9 mouse cellular contexts compared by ENCODE assay signal in the genomic region with DNA sequence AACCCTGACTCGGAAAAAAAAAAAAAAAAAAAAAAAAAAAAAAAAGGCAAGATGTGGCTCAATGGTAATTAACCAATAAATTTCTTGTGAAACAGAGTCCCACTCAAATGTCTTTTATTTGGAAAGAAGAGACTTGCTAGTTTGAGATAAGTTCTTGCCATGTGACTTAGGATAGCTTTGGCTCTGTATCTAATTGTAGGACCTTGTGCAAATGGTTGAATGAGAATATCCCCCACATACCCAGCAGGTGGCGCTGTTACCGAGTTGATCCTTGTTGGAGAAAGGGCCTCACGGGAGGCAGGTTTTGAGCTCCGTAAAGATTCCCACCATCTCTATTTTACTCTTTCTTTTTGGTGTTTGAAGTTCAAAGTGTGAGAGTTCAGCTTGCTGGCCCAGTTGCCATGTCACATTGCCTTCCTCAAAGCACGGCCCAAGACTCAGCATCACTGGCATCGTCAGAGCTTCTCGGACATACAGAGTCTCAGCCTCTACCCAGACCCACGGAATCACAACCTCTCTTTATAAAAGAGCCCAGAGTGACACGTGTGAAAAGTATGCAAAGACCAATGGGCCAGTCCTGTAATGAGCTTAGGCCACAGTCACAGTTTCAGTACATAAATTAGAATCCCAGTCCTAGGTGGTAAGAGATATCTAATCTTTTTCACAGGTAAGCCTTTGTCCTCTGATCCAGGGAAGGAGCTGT. TPM values are rescaled to one million over a fixed set of nuclear protein-coding genes. Genes with fewer than 3 reads are reported as not detected.
A peak's percentile ranks its signal among the peaks of the same experiment; 100 is the strongest.
DNase-seq lines count a peak whose midpoint lies in the region; ATAC-seq lines count a peak whose summit lies in the region.
"Had no signal": no experiment of that assay in that cellular context is flagged by ENCODE, and none has a peak within 500 bp of the region (broad histone marks: within the 10 kb centered on the region; RNA-seq: fewer than 3 reads in every experiment).

No protein-coding gene starts in this region.

- peak overlapping the region; percentile 50 for H3K4me2 ChIP-seq in heart, embryonic 12.5 days
- peak overlapping the region; percentile 40 for H3K4me2 ChIP-seq in kidney, embryonic 15.5 days
- H3K4me2 ChIP-seq: embryonic facial prominence, embryonic 12.5 days had no signal

- no peaks in the 10 kb centered on the region for H3K36me3 ChIP-seq in heart, embryonic 12.5 days
- H3K36me3 ChIP-seq in kidney, embryonic 15.5 days, result no peaks in the 10 kb centered on the region
- H3K36me3 ChIP-seq: embryonic facial prominence, embryonic 12.5 days had no signal

- 30% methylated on average over 10 of the region's 10 CpGs for WGBS in heart, embryonic 12.5 days
- WGBS in kidney, embryonic 15.5 days, result 37% methylated on average over 10 of the region's 10 CpGs

- DNase-seq in CD4-positive, CD25-positive, alpha-beta regulatory T cell, adult 2 months (ENCODE audit: low read depth, low spot score), result peak; percentile 88
- peak; percentile 5 for DNase-seq in fat pad, adult 2 months (ENCODE audit: extremely low read depth, low read depth, low spot score)
- peak; percentile 85 for DNase-seq in liver
- DNase-seq in monocyte, adult 2 months (ENCODE audit: low read depth in 1 of 2, low spot score in 2 of 2), result peak; percentile 75 to 85
- DNase-seq in spleen, postnatal 14 days (ENCODE audit: low spot score in 2 of 2), result peak; percentile 78 to 85

- no peaks in the 10 kb centered on the region; the same call in 1 of the 2 replicates for H3K4me1 ChIP-seq in brown adipose tissue, adult 24 weeks (ENCODE audit: control insufficient read depth, insufficient read depth, insufficient read length, low read length)
- H3K4me1 ChIP-seq in heart, embryonic 12.5 days (replicated peaks), result no peaks in the 10 kb centered on the region
- H3K4me1 ChIP-seq in kidney, embryonic 15.5 days, result peaks cover 6% of the 10 kb centered on the region; the same call in 1 of the 2 replicates
- H3K4me1 ChIP-seq: embryonic facial prominence, embryonic 12.5 days had no signal

- no peak overlapping the region for H3K9ac ChIP-seq in heart, embryonic 12.5 days
- H3K9ac ChIP-seq in kidney, embryonic 15.5 days, result no peak overlapping the region
- H3K9ac ChIP-seq: embryonic facial prominence, embryonic 12.5 days had no signal

- no peaks in the 10 kb centered on the region for H3K9me3 ChIP-seq in heart, embryonic 12.5 days (replicated peaks)
- H3K9me3 ChIP-seq in kidney, embryonic 15.5 days (replicated peaks), result no peaks in the 10 kb centered on the region
- H3K9me3 ChIP-seq: embryonic facial prominence, embryonic 12.5 days had no signal

- peaks cover 56% of the 10 kb centered on the region for H3K27me3 ChIP-seq in heart, embryonic 12.5 days (replicated peaks)
- H3K27me3 ChIP-seq in kidney, embryonic 15.5 days, result peaks cover 52% of the 10 kb centered on the region

- no peak overlapping the region for H3K27ac ChIP-seq in brown adipose tissue, adult 24 weeks (replicated peaks; ENCODE audit: low read depth, low read length)
- no peak overlapping the region for H3K27ac ChIP-seq in heart, embryonic 12.5 days (ENCODE audit: poor library complexity, severe bottlenecking)
- no peak overlapping the region for H3K27ac ChIP-seq in kidney, embryonic 15.5 days
- H3K27ac ChIP-seq: embryonic facial prominence, embryonic 12.5 days had no signal

- H3K4me3 ChIP-seq in brown adipose tissue, adult 24 weeks (ENCODE audit: insufficient read depth, low read depth, low read length), result peak overlapping the region; percentile 40
- H3K4me3 ChIP-seq in heart, embryonic 12.5 days, result no peak overlapping the region
- 0 out of 2 replicates have a peak overlapping the region, but pooled peaks have one; percentile 2 for H3K4me3 ChIP-seq in kidney, embryonic 15.5 days (replicated peaks)
- H3K4me3 ChIP-seq: embryonic facial prominence, embryonic 12.5 days had no signal

- 0 out of 2 replicates have a peak, but pooled peaks have one; percentile 51 for ATAC-seq in heart, embryonic 12.5 days (ENCODE audit: insufficient number of reproducible peaks, low FRiP score)
- ATAC-seq in kidney, embryonic 15.5 days (replicated peaks; ENCODE audit: low FRiP score), result peak; percentile 43; the same call in 1 of the 2 replicates

RNA-seq across cellular contexts. Expression of a gene that starts 11.1 kb away (rescaled TPM):
- not detected in 2 replicates for polyA plus RNA-seq in brown adipose tissue, adult 24 weeks (2012; ENCODE audit: insufficient read depth, insufficient read length, missing spikeins)
- polyA plus RNA-seq in heart, embryonic 12.5 days (2016; fragmentation: Nextera tagmentation; extraction: Ambion mirVana), result not detected in 2 replicates
- 0.21 TPM in 1 of 2 replicates, not detected in the other for polyA plus RNA-seq in kidney, embryonic 15.5 days (2015; fragmentation: Nextera tagmentation; extraction: Ambion mirVana)
- polyA plus RNA-seq: embryonic facial prominence, embryonic 12.5 days had no signal

RNA-seq across cellular contexts. Expression of a gene that starts 16.3 kb away (rescaled TPM):
- 6.1 and 12.9 TPM in 2 replicates for polyA plus RNA-seq in brown adipose tissue, adult 24 weeks (2012; ENCODE audit: insufficient read depth, insufficient read length, missing spikeins)
- 28.4 and 28.8 TPM in 2 replicates for polyA plus RNA-seq in heart, embryonic 12.5 days (2016; fragmentation: Nextera tagmentation; extraction: Ambion mirVana)
- polyA plus RNA-seq in kidney, embryonic 15.5 days (2015; fragmentation: Nextera tagmentation; extraction: Ambion mirVana), result 35.0 and 39.7 TPM in 2 replicates

RNA-seq across cellular contexts. Expression of a gene that starts 16.8 kb away (rescaled TPM):
- not detected in 2 replicates for polyA plus RNA-seq in brown adipose tissue, adult 24 weeks (2012; ENCODE audit: insufficient read depth, insufficient read length, missing spikeins)
- 0.43 and 0.62 TPM in 2 replicates for polyA plus RNA-seq in heart, embryonic 12.5 days (2016; fragmentation: Nextera tagmentation; extraction: Ambion mirVana)
- polyA plus RNA-seq in kidney, embryonic 15.5 days (2015; fragmentation: Nextera tagmentation; extraction: Ambion mirVana), result 0.22 and 0.31 TPM in 2 replicates
- polyA plus RNA-seq: embryonic facial prominence, embryonic 12.5 days had no signal

RNA-seq across cellular contexts. Expression of a gene that starts 25.7 kb away (rescaled TPM):
- polyA plus RNA-seq in brown adipose tissue, adult 24 weeks (2012; ENCODE audit: insufficient read depth, insufficient read length, missing spikeins), result 1.8 TPM in 1 of 2 replicates, not detected in the other
- polyA plus RNA-seq in heart, embryonic 12.5 days (2016; fragmentation: Nextera tagmentation; extraction: Ambion mirVana), result 0.26 TPM in 1 of 2 replicates, not detected in the other
- not detected in 2 replicates for polyA plus RNA-seq in kidney, embryonic 15.5 days (2015; fragmentation: Nextera tagmentation; extraction: Ambion mirVana)
- polyA plus RNA-seq: embryonic facial prominence, embryonic 12.5 days had no signal

RNA-seq across cellular contexts. Expression of a gene that starts 34.1 kb away (rescaled TPM):
- polyA plus RNA-seq in brown adipose tissue, adult 24 weeks (2012; ENCODE audit: insufficient read depth, insufficient read length, missing spikeins), result 11.1 and 14.5 TPM in 2 replicates
- 15.0 and 16.7 TPM in 2 replicates for polyA plus RNA-seq in heart, embryonic 12.5 days (2016; fragmentation: Nextera tagmentation; extraction: Ambion mirVana)
- polyA plus RNA-seq in kidney, embryonic 15.5 days (2015; fragmentation: Nextera tagmentation; extraction: Ambion mirVana), result 9.1 and 9.2 TPM in 2 replicates

Comparison
In these comparisons a context has a peak if more than half of its experiments do, and no peak if none do; other contexts are left out.
1. DNase-seq: peak in every context shown above with its lines; median percentile 88 in CD4-positive, CD25-positive, alpha-beta regulatory T cell, adult 2 months; 85 in liver; 82 in spleen, postnatal 14 days; 80 in monocyte, adult 2 months; 5 in fat pad, adult 2 months.